Mouse (Mus musculus) hindbrain, embryonic 12.5 days (tissue): ENCODE results near the gene Usp29. TPM values are rescaled to one million over a fixed set of nuclear protein-coding genes. Genes with fewer than 3 reads are reported as not detected.
A peak's percentile ranks its signal among the peaks of the same experiment; 100 is the strongest.

ENCODE experiments used
- ATAC-seq: fragments of 200-750 bp; cut with Nextera tagmentation; 2 replicates; pipeline ENCODE4 v1.8.0; 2017; ENCODE audit warnings: moderate TSS enrichment; ENCODE audit not compliant: low FRiP score
- H3K27ac ChIP-seq: fragments of 300-500 bp; sonication (generic); 2 replicates; pipeline ENCODE4 v1.5.1; 2016; ENCODE audit warnings: mild to moderate bottlenecking
- H3K27me3 ChIP-seq: fragments of 300-500 bp; sonication (generic); 2 replicates; pipeline ENCODE4 v1.6.1; 2016; ENCODE audit warnings: mild to moderate bottlenecking
- H3K36me3 ChIP-seq: fragments of 300-500 bp; sonication (generic); 2 replicates; pipeline ENCODE4 v1.6.1; 2016; ENCODE audit warnings: mild to moderate bottlenecking
- H3K4me1 ChIP-seq: fragments of 300-500 bp; sonication (generic); 2 replicates; pipeline ENCODE4 v1.6.1; 2016
- H3K4me2 ChIP-seq: fragments of 300-500 bp; sonication (generic); replicated peaks from 2 replicates; pipeline ENCODE4 v1.6.1; 2016; ENCODE audit warnings: mild to moderate bottlenecking
- H3K4me3 ChIP-seq: fragments of 300-500 bp; sonication (generic); 2 replicates; pipeline ENCODE4 v1.5.1; 2016; ENCODE audit warnings: mild to moderate bottlenecking
- H3K9ac ChIP-seq: fragments of 300-500 bp; sonication (generic); 2 replicates; pipeline ENCODE4 v1.6.1; 2016; ENCODE audit warnings: mild to moderate bottlenecking, moderate library complexity
- H3K9me3 ChIP-seq: fragments of 300-500 bp; sonication (generic); replicated peaks from 2 replicates; pipeline ENCODE4 v1.6.1; 2016; ENCODE audit warnings: mild to moderate bottlenecking
- WGBS: fragments of 180-500 bp; shearing (Covaris S2); methylation state at CpG from one replicate; pipeline ENCODE4 v1.1.7; 2016; 5-methylcytosine and 5-hydroxymethylcytosine counted together
- polyA plus RNA-seq: library from polyadenylated mRNA; unstranded; fragments of >200 nt; fragmentation: Nextera tagmentation; extraction: Ambion mirVana; gene quantifications from 2 replicates; pipeline ENCODE4 v1.2.1, GENCODE M21; 2016

Usp29 gene
- polyA plus RNA-seq, 1 experiment from 2014 or later: 20.3 TPM

DNA sequence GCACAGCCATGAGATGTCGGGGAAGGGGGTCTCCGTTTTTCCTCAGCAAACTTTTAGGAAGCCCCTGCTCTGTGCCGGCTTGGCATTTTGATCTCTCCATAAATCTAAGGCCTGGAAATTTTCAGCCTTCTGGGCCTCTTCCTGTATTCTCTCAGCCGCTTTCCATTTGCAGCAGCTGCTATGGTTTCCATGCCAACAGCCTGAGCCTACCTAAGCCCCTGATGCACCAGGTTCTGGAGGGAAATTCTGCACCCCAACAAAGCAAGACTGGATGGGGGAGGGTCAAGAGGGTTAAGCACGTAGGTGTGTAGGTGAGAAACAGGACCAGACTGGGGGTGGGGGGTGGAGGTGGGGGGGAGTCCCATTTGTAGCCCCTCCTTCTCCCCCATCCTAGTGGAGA lies 105.0 kb downstream of the Usp29 start:
- H3K4me2 ChIP-seq: no peak overlapping the region
- H3K9ac ChIP-seq: no peak overlapping the region
- H3K36me3 ChIP-seq: no peaks in the 10 kb centered on the region
- no peaks in the 10 kb centered on the region for H3K27me3 ChIP-seq
- ATAC-seq: peak; percentile 64
- WGBS: 31% methylated on average over 5 of the region's 5 CpGs
- peak overlapping the region; percentile 71 for H3K27ac ChIP-seq
- no peak overlapping the region for H3K4me3 ChIP-seq
- peaks cover 10% of the 10 kb centered on the region for H3K4me1 ChIP-seq
- no peaks in the 10 kb centered on the region for H3K9me3 ChIP-seq

GRCm38 (mm10) chr7:6837297-6837925 lies 107.0 kb downstream of the Usp29 start:
- peaks cover 10% of the 10 kb centered on the region for H3K4me1 ChIP-seq
- no peaks in the 10 kb centered on the region for H3K9me3 ChIP-seq
- ATAC-seq: no peak
- no peak overlapping the region for H3K4me2 ChIP-seq
- H3K36me3 ChIP-seq: no peaks in the 10 kb centered on the region
- no peak overlapping the region for H3K4me3 ChIP-seq
- no peaks in the 10 kb centered on the region for H3K27me3 ChIP-seq
- 55% methylated on average over 3 of the region's 3 CpGs for WGBS
- H3K9ac ChIP-seq: no peak overlapping the region
- no peak overlapping the region for H3K27ac ChIP-seq

DNA sequence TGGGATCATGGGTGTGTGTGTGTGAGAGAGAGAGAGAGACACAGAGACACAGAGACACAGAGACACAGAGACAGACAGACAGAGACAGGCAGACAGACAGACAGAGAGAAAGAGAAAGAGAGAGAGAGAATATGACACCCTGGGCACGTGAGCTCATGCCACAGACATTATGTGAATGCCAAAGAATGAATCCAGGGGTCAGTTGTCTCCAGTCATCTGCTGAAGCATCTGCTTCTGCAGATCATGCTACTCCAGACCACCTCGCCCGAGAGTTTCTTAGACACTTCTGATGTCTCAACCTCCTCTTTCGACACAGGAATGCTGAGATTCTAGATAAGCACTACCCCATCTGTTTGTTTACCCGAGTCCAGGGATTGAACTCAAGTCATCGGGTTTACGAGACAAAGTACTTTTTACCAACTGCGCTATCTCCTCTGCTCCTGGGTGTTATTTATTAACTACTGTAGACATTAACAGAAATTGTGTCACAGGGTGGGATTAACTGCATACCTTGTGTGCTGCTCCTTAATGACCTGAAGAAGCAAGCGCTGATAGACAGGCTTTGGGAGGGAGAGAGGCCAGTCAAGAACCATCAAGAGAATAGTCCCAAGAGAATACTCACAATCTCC lies 107.7 kb downstream of the Usp29 start:
- H3K4me3 ChIP-seq: no peak overlapping the region
- no peak overlapping the region for H3K9ac ChIP-seq
- H3K4me1 ChIP-seq: peaks cover 10% of the 10 kb centered on the region
- no peak overlapping the region for H3K4me2 ChIP-seq
- ATAC-seq: no peak; the same call in 1 of the 2 replicates
- no peak overlapping the region for H3K27ac ChIP-seq
- no peaks in the 10 kb centered on the region for H3K27me3 ChIP-seq
- H3K9me3 ChIP-seq: no peaks in the 10 kb centered on the region
- WGBS: 85% methylated on average over 9 of the region's 9 CpGs
- H3K36me3 ChIP-seq: no peaks in the 10 kb centered on the region

- ATAC-seq: no peak
- Histone ChIP-seq H3K9me3 (no peaks in the 10 kb centered on the region), H3K36me3 (no peaks in the 10 kb centered on the region), H3K4me3 (no peak overlapping the region), H3K27me3 (no peaks in the 10 kb centered on the region), H3K4me1 (no peaks in the 10 kb centered on the region), H3K4me2 (no peak overlapping the region), H3K9ac (no peak overlapping the region), H3K27ac (no peak overlapping the region)
- 81% methylated on average over 5 of the region's 5 CpGs for WGBS
Observed at GRCm38 (mm10) chr7:6840860-6841259, 110.5 kb downstream of the Usp29 start.

DNA sequence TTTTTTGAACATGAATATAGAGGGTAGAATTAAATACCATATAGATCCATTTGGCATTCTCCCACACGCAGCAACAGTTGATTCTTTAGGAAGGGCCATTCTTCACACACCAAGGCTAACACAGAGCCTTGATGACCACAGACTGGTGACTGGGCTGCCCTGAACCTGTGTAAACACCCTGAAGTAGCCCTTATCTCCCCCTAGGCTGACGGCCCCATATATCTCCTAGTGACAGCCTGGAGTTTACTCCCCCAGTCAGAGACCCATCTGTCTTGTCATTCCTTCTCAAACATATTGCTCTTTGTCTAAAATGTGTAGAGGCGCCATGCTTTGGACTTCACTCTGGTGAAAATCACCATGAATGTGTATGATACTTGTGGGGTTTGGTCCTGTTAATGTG lies 119.1 kb downstream of the Usp29 start:
- Histone ChIP-seq H3K4me1 (peaks cover 7% of the 10 kb centered on the region), H3K27me3 (no peaks in the 10 kb centered on the region), H3K9ac (no peak overlapping the region), H3K4me3 (no peak overlapping the region), H3K4me2 (no peak overlapping the region), H3K36me3 (no peaks in the 10 kb centered on the region), H3K9me3 (no peaks in the 10 kb centered on the region), H3K27ac (no peak overlapping the region)
- 76% methylated on average over 3 of the region's 3 CpGs for WGBS
- ATAC-seq: no peak

DNA sequence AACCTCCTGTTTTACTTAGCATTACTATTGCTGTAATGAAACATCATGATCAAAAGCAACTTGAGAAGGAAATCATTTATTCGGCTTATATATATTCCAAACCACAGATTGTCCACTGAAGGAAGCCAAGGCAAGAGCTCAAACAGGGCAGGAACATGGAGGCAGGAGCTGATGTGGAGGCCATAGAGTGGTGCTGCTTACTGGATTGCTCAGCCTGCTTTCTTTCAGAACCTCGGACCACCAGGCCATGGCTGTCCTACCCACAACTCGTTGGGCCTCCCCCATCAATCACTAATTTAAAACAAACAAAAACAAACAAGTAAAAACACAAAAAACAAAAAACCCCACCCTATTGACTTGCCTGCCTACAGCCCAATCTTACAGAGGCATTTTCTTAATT lies 119.9 kb downstream of the Usp29 start:
- Histone ChIP-seq H3K27ac (no peak overlapping the region), H3K27me3 (no peaks in the 10 kb centered on the region), H3K9me3 (no peaks in the 10 kb centered on the region), H3K4me2 (no peak overlapping the region), H3K36me3 (no peaks in the 10 kb centered on the region), H3K9ac (no peak overlapping the region), H3K4me3 (no peak overlapping the region), H3K4me1 (peaks cover 7% of the 10 kb centered on the region)
- no peak for ATAC-seq
- 81% methylated on average over 3 of the region's 3 CpGs for WGBS

GRCm38 (mm10) chr7:6851256-6851655 lies 120.9 kb downstream of the Usp29 start:
- H3K27ac ChIP-seq: peak overlapping the region; percentile 55; the same call in 1 of the 2 replicates
- WGBS: 80% methylated on average over 6 of the region's 6 CpGs
- H3K27me3 ChIP-seq: no peaks in the 10 kb centered on the region
- no peaks in the 10 kb centered on the region for H3K9me3 ChIP-seq
- no peak overlapping the region for H3K4me3 ChIP-seq
- H3K4me1 ChIP-seq: peaks cover 7% of the 10 kb centered on the region
- H3K9ac ChIP-seq: no peak overlapping the region
- no peak overlapping the region for H3K4me2 ChIP-seq
- H3K36me3 ChIP-seq: no peaks in the 10 kb centered on the region
- ATAC-seq: no peak

- Histone ChIP-seq H3K4me2 (no peak overlapping the region; the same call in 1 of the 2 replicates), H3K27ac (peak overlapping the region; percentile 55; the same call in 1 of the 2 replicates), H3K9me3 (no peaks in the 10 kb centered on the region), H3K4me1 (peaks cover 7% of the 10 kb centered on the region), H3K36me3 (no peaks in the 10 kb centered on the region), H3K27me3 (no peaks in the 10 kb centered on the region), H3K4me3 (no peak overlapping the region), H3K9ac (no peak overlapping the region)
- 36% methylated on average over 5 of the region's 5 CpGs for WGBS
- peak; percentile 89 for ATAC-seq
Observed at GRCm38 (mm10) chr7:6851717-6852503, 121.5 kb downstream of the Usp29 start.

DNA sequence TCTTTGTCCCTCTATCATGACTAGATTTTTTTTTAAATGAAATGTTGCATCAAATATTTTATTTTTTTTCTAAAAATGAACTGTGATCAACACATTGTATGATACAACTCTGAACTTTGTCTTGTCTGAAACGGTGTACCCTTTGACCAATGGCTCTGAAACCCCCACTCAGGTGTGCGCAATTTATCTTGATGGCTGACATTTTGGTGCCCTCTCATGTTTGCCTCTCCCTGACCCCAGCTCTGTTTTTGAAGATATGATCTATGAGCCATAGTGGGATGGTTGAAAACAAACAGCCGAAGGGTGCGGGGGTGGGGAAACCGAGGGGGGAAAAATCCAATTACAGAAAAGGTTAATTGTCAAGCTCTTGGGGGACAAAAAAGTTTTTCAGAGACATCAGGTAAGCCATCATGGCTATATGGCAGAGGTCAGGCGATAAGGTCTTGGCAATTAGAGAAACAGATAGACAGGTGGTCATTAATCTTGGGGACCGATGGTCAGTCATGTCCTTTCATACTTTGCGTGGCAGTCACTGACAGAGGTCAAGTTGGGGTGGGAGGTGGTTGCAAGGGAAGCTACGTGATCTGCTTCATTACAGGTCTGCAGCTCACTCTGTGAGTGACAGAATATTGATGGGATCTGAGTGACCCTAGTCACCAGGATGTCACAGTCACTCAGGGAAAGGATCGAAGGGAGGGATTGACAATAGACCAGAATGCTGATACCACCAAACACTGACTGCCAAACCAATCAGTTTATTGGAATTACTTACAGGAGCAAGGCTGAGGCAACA lies 125.4 kb downstream of the Usp29 start:
- WGBS: 71% methylated on average over 10 of the region's 10 CpGs

GRCm38 (mm10) chr7:6858694-6859270 lies 128.4 kb downstream of the Usp29 start:
- ATAC-seq: no peak
- Histone ChIP-seq H3K4me1 (peaks cover 16% of the 10 kb centered on the region), H3K36me3 (no peaks in the 10 kb centered on the region), H3K4me3 (no peak overlapping the region), H3K9ac (no peak overlapping the region), H3K27me3 (no peaks in the 10 kb centered on the region), H3K4me2 (no peak overlapping the region), H3K27ac (peak overlapping the region; percentile 44), H3K9me3 (no peaks in the 10 kb centered on the region)
- 16% methylated on average over 5 of the region's 5 CpGs for WGBS

More for the DNA sequence above, 125.4 kb downstream of the Usp29 start:
- Histone ChIP-seq H3K4me2 (no peak overlapping the region), H3K27me3 (no peaks in the 10 kb centered on the region), H3K4me1 (peaks cover 18% of the 10 kb centered on the region), H3K9me3 (no peaks in the 10 kb centered on the region), H3K27ac (no peak overlapping the region), H3K4me3 (no peak overlapping the region), H3K9ac (no peak overlapping the region), H3K36me3 (no peaks in the 10 kb centered on the region)
- ATAC-seq: no peak

GRCm38 (mm10) chr7:6860689-6861088 lies 130.3 kb downstream of the Usp29 start:
- no peaks in the 10 kb centered on the region for H3K27me3 ChIP-seq
- WGBS: 10% methylated on average over 6 of the region's 6 CpGs
- no peak overlapping the region for H3K27ac ChIP-seq

More at GRCm38 (mm10) chr7:6860689-6861088, 130.3 kb downstream of the Usp29 start:
- Histone ChIP-seq H3K4me2 (peak overlapping the region; percentile 15; the same call in 1 of the 2 replicates), H3K9ac (no peak overlapping the region), H3K36me3 (no peaks in the 10 kb centered on the region), H3K4me3 (no peak overlapping the region), H3K9me3 (no peaks in the 10 kb centered on the region), H3K4me1 (peaks cover 16% of the 10 kb centered on the region)
- ATAC-seq: peak; percentile 80
